Mouse (Mus musculus) C2C12 (cell line): ENCODE measurements around the gene Lrp1.

ENCODE experiments used
- CEBPB ChIP-seq: IDR thresholded peaks from one replicate; pipeline ENCODE4 v1.6.1; 2011; ENCODE audit warnings: low read depth, mild to moderate bottlenecking, control low read depth, moderate library complexity
- CTCF ChIP-seq: IDR thresholded peaks from one replicate; pipeline ENCODE4 v1.5.1; 2011; ENCODE audit not compliant: control insufficient read depth, insufficient read depth, insufficient read length
- MAX ChIP-seq: IDR thresholded peaks from one replicate; pipeline ENCODE4 v1.6.1; 2011; ENCODE audit warnings: mild to moderate bottlenecking, control low read depth
- MYOD1 ChIP-seq: IDR thresholded peaks from one replicate; pipeline ENCODE4 v1.6.1; 2011; ENCODE audit warnings: low read depth; ENCODE audit not compliant: control insufficient read depth, insufficient read length
- MYOG ChIP-seq: IDR thresholded peaks from one replicate; pipeline ENCODE4 v1.6.1; 2011; ENCODE audit not compliant: control insufficient read depth, insufficient read length; ENCODE audit errors: extremely low read depth
- USF1 ChIP-seq: IDR thresholded peaks from one replicate; pipeline ENCODE4 v1.6.1; 2011; ENCODE audit warnings: low read depth, mild to moderate bottlenecking, control low read depth, moderate library complexity

GRCm38 (mm10) chr10:127610066-127610415, 10.9 kb downstream of the Lrp1 start:
- no peak for TF ChIP-seq CTCF
- no peak for TF ChIP-seq USF1
- TF ChIP-seq MYOD1, result no peak
- no peak for TF ChIP-seq MAX
- no peak for TF ChIP-seq CEBPB
- no peak for TF ChIP-seq MYOG
